Mouse (Mus musculus) hindbrain, embryonic 14.5 days (tissue): Measurements from ENCODE around the gene Foxn1. TPM values are rescaled to one million over a fixed set of nuclear protein-coding genes. Genes with fewer than 3 reads are reported as not detected.

Experiments
- ATAC-seq: fragments of 200-750 bp; cut with Nextera tagmentation; 2 replicates; pipeline ENCODE4 v1.8.0; 2017; ENCODE audit warnings: moderate number of reproducible peaks, mild to moderate bottlenecking, moderate TSS enrichment, moderate library complexity; ENCODE audit not compliant: low FRiP score
- DNase-seq: peaks from one replicate; pipeline ENCODE4 v3.0.0-alpha.2; 2015; ENCODE audit warnings: low spot score
- H3K27ac ChIP-seq: fragments of 300-500 bp; sonication (generic); 2 replicates; pipeline ENCODE4 v1.5.1; 2014; ENCODE audit warnings: mild to moderate bottlenecking, moderate library complexity
- H3K27me3 ChIP-seq: fragments of 300-500 bp; sonication (generic); 2 replicates; pipeline ENCODE4 v1.6.1; 2014; ENCODE audit warnings: mild to moderate bottlenecking, low read length, mixed read lengths; ENCODE audit not compliant: control insufficient read depth, insufficient read depth
- H3K36me3 ChIP-seq: fragments of 300-500 bp; sonication (generic); replicated peaks from 2 replicates; pipeline ENCODE4 v1.6.1; 2014; ENCODE audit not compliant: control insufficient read depth, insufficient read depth
- H3K4me1 ChIP-seq: fragments of 300-500 bp; sonication (generic); replicated peaks from 2 replicates; pipeline ENCODE4 v1.6.1; 2014; ENCODE audit warnings: antibody characterized with exemption, low read length, mixed read lengths; ENCODE audit not compliant: control insufficient read depth, insufficient read depth
- H3K4me2 ChIP-seq: fragments of 300-500 bp; sonication (generic); replicated peaks from 2 replicates; pipeline ENCODE4 v1.6.1; 2014; ENCODE audit warnings: mild to moderate bottlenecking, moderate library complexity
- H3K4me3 ChIP-seq: fragments of 300-500 bp; sonication (generic); replicated peaks from 2 replicates; pipeline ENCODE4 v1.5.1; 2014; ENCODE audit warnings: mild to moderate bottlenecking, low read length
- H3K9ac ChIP-seq: fragments of 300-500 bp; sonication (generic); 2 replicates; pipeline ENCODE4 v1.6.1; 2014
- H3K9me3 ChIP-seq: fragments of 300-500 bp; sonication (generic); 2 replicates; pipeline ENCODE4 v1.6.1; 2016; ENCODE audit warnings: low read length; ENCODE audit not compliant: control insufficient read depth
- WGBS: fragments of 180-500 bp; shearing (Covaris S2); extraction: QIAGEN DNeasy Blood & Tissue Kit; methylation state at CpG from one replicate; pipeline ENCODE4 v1.1.7; 2014; 5-methylcytosine and 5-hydroxymethylcytosine counted together
- polyA plus RNA-seq: library from polyadenylated mRNA; unstranded; fragments of >200 nt; fragmentation: Nextera tagmentation; extraction: Ambion mirVana; gene quantifications from 2 replicates; pipeline ENCODE4 v1.2.1, GENCODE M21; 2014

The Foxn1 gene
- polyA plus RNA-seq, 1 experiment from 2014 or later, result not detected

DNA sequence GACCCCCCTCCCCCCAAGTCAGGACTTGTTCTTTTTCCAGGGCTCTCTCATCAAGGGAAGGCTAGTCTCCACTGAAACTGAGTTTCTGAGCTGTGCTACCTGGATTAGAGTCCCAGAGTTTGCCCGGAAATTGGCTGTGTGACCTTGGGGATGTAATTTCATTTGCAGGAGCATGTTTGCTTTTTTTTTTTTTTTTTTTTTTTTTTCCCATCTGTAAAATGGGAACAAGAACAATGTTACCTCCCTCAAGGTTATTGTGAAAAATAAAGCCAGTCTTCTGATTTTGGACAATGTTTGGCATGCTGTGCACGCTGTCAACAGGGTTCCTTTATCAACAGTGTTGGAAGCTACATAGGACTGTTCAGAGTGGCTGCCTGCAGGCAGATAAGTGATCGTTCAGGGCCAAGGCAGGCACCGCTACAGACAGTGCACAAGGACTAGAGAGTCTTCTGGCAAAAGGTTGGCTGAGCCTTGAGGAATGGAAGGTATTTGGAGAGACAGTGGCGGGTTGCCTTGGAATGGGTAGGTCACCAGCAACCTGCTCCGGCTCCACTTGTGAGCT lies 41.9 kb downstream of the Foxn1 start:
- Histone ChIP-seq H3K4me3 (peak overlapping the region; percentile 96), H3K27ac (peak overlapping the region; percentile 90), H3K36me3 (peaks cover 35% of the 10 kb centered on the region), H3K9ac (peak overlapping the region; percentile 97), H3K4me1 (peaks cover 28% of the 10 kb centered on the region), H3K9me3 (no peaks in the 10 kb centered on the region), H3K27me3 (no peaks in the 10 kb centered on the region), H3K4me2 (peak overlapping the region; percentile 85)
- WGBS, result 79% methylated on average over 6 of the region's 6 CpGs
- DNase-seq (peak; percentile 24), ATAC-seq (no peak)

DNA sequence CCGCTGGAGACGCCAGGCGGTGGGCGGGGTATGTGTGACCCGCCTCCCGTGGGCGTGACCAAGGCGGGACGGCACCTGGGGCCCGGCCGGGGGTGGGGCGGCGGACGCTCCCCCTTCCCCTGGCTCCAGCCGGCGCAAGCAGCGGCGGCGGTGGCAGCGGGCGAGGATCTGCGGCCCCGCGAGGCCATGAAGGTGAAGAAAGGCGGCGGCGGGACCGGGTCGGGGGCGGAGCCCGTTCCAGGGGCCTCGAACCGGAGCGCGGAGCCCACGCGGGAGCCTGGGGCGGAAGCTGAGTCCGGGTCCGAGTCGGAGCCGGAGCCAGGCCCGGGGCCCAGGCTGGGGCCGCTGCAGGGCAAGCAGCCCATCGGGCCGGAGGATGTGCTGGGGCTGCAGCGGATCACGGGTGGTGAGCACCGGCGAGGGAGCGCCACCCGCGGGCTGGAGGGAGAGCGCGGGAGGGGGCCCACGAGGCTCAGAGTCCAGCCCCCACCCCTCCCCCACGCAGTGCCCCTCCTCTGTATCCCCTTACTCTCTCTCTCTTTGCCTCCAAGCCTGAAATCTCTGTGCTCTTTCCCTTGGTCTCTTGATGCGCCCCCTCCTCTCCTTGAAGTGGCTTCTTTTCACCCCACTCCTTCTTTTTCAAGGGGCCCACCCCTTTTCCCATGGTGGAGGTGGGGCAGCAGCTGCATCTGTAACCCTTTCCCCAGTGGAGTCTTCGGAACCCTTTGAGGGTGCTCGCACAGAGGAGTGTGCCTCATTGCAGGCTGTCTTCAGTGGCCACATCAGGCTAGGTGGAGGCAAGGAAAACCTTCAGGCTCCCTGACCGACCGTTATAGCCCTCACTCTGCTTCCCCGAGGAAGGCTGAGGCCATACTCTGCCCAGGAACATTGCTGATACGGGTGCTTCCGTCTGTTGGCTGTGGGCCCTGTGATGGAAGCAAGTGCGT lies 42.7 kb downstream of the Foxn1 start, which contains the start of gene Unc119:
Unc119 (plus strand) TSS at position 102 of the 947 bp plus-strand sequence.
- under 1% methylated on average over 58 of the region's 66 CpGs for WGBS
- Histone ChIP-seq H3K9me3 (no peaks in the 10 kb centered on the region), H3K4me3 (peak within 1 kb of the TSS; percentile 96), H3K27me3 (no peaks in the 10 kb centered on the region), H3K4me2 (peak within 1 kb of the TSS; percentile 85), H3K4me1 (peaks cover 28% of the 10 kb centered on the region), H3K9ac (peak within 1 kb of the TSS; percentile 97), H3K27ac (peak within 1 kb of the TSS; percentile 90), H3K36me3 (peaks cover 38% of the 10 kb centered on the region)
- ATAC-seq, result peak; percentile 77
- peak; percentile 73 for DNase-seq

DNA sequence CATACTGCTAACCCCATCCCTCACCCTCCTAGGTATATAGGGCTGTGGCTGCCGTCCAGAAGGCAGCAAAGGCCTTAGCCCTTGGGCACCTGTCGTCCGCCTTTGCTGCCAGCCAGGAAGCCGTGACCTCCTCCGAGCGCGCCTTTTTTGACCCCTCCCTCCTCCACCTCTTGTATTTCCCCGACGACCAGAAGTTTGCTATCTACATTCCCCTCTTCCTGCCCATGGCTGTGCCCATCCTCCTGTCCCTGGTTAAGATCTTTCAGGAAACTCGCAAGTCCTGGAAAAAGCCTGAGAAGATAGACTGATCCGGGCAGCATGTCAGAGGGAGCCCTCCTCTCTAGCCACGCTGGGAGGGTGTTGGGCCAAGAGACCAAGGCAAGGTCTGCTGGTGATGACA lies 44.7 kb downstream of the Foxn1 start:
- ATAC-seq (no peak), DNase-seq (no peak)
- H3K9ac ChIP-seq, result no peak overlapping the region
- peaks cover 24% of the 10 kb centered on the region for H3K4me1 ChIP-seq
- H3K9me3 ChIP-seq, result no peaks in the 10 kb centered on the region
- no peaks in the 10 kb centered on the region for H3K27me3 ChIP-seq
- WGBS, result 83% methylated on average over 12 of the region's 12 CpGs
- H3K27ac ChIP-seq, result no peak overlapping the region
- no peak overlapping the region for H3K4me2 ChIP-seq
- no peak overlapping the region for H3K4me3 ChIP-seq
- H3K36me3 ChIP-seq, result peaks cover 48% of the 10 kb centered on the region

DNA sequence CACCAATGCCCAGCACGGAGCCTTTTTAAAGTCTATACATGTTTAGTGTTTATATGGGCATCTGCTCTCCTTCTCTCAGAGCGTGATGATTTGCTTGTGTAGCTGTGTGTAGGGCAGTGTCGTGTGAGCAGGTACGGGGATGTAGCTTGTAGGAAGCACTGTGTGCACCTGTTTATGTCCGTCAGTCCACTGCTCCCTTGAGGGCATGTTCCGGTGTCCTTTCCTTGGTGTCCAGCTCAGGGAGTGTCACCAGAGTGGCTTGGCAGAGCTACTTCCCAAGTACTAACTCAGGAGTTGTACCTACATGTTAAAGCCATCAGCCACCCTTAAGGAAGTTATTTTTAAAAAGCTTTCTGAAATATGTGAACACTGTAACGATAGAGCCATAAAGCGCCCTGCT lies 49.3 kb downstream of the Foxn1 start:
- DNase-seq (no peak), ATAC-seq (no peak)
- Histone ChIP-seq H3K9ac (no peak overlapping the region), H3K9me3 (no peaks in the 10 kb centered on the region), H3K4me2 (no peak overlapping the region), H3K36me3 (peaks cover 89% of the 10 kb centered on the region), H3K27ac (no peak overlapping the region), H3K4me3 (no peak overlapping the region), H3K4me1 (no peaks in the 10 kb centered on the region), H3K27me3 (no peaks in the 10 kb centered on the region)
- 96% methylated on average over 8 of the region's 8 CpGs for WGBS

DNA sequence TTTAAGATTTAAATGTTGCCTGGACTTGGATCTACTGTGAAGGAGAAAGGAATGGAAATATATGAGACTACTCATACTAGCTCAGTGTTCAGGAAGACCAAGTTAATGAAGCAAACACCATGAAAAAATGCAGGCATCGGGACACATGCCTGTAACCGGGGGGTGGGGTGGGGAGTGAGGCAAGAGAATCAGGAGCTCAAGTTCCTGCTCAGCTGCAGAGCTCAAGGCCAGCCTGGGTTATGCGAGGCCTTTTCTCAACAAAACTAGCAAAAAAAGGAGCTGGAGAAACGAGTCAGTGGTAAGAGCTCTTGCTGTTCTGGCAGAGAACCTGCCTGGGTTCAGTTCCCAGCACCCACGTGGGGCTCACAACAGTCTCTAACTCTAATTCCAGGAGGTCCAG lies 52.4 kb downstream of the Foxn1 start:
- Histone ChIP-seq H3K4me1 (peaks cover 7% of the 10 kb centered on the region), H3K27me3 (no peaks in the 10 kb centered on the region), H3K4me2 (no peak overlapping the region), H3K9me3 (no peaks in the 10 kb centered on the region), H3K27ac (no peak overlapping the region), H3K9ac (no peak overlapping the region), H3K4me3 (no peak overlapping the region), H3K36me3 (peaks cover 66% of the 10 kb centered on the region)
- no peak for DNase-seq
- no peak for ATAC-seq
- 93% methylated on average over 5 of the region's 5 CpGs for WGBS

DNA sequence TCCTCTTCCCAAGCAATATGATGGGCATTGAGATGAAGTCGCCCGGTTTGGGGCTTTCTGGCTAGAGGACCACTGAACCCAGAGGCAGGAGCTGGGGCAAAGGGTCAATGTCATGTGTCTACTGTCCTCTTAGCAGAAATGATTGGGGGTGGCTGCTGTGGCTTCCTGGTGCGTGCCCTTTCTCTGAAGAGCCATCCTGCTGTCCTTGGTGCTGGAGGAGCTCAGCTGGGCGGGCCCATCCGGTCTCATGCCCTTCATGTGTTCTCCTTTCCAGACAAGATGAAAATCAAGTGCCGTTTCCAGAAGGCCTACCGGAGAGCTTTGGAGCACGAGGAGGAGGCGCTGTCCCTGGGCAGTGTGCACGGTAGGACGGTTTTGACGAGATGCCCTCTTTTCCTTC lies 53.7 kb downstream of the Foxn1 start:
- H3K9me3 ChIP-seq, result no peaks in the 10 kb centered on the region
- no peak overlapping the region for H3K4me2 ChIP-seq
- ATAC-seq (no peak), DNase-seq (no peak)
- peaks cover 9% of the 10 kb centered on the region for H3K4me1 ChIP-seq
- no peak overlapping the region for H3K9ac ChIP-seq
- H3K4me3 ChIP-seq, result no peak overlapping the region
- WGBS, result 94% methylated on average over 12 of the region's 12 CpGs
- peaks cover 55% of the 10 kb centered on the region for H3K36me3 ChIP-seq
- H3K27me3 ChIP-seq, result no peaks in the 10 kb centered on the region
- H3K27ac ChIP-seq, result no peak overlapping the region

DNA sequence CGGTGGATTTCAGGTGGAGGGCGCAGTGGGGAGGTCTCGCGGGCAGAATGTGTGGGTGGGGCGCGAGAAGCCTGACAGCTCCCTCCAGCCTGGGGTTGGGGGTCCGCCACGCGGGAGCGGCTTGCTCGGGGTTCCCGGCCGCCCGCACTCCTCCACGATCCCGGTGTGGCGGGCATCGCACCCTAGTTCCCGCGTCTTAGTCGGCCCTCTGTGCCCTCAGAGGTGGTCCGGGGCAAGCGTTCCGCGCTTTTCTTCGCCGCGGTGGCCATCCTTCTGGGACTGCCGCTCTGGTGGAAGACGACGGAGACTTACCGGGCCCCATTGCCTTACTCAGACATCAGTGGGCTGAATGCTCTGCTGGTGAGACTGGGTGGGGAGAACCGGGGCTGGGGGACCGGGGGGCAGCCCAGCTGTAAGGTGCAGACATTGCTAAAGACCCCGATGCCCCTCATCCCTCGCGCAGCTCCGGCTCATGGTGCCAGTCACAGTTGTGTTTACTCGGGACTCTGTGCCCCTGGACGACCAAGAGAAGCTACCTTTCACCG lies 57.8 kb downstream of the Foxn1 start:
- ATAC-seq (peak; percentile 73), DNase-seq (no peak)
- Histone ChIP-seq H3K36me3 (peaks cover 18% of the 10 kb centered on the region; the same call in 1 of the 2 replicates), H3K4me2 (peak overlapping the region; percentile 82), H3K9ac (peak overlapping the region; percentile 74), H3K9me3 (no peaks in the 10 kb centered on the region), H3K4me1 (peaks cover 9% of the 10 kb centered on the region), H3K4me3 (peak overlapping the region; percentile 78), H3K27ac (no peak overlapping the region), H3K27me3 (no peaks in the 10 kb centered on the region)
- under 1% methylated on average over 39 of the region's 41 CpGs for WGBS

DNA sequence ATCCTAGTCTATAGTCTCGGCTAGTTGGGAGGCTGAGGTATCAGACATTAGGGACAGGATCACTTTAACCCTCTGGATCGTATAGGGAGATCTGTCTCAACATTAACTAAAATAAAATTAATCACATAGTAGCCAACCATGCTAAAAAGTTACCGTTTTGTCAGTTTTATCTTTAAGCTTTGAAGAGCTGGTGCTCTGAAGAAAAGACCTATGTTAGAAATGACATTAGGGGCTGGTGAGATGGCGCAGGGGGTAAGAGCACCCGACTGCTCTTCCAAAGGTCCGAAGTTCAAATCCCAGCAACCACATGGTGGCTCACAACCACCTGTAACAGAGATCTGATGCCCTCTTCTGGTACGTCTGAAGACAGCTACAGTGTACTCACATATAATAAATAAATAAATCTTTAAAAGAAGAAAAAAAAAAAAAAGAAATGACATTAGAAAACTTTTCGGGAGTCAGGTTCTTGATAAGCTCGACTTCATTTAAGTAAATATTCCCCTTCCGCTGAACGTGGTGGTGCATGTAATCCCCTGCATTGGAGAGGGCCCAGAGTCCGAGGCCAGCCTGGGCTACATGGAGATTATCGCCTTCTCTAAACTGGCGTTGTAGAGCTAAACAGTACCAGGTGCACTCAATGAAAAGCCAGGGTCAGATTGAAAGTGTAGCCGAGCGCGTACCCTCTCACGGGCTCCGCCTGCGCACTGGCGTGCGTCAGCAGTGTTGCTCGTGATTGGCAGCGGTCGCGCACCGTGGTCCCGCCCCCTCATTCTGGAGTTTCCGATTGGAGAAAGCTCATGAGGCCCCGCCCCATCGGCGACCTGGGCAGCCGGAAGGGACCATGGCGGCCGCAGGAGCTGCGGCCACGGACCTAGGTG lies 58.5 kb downstream of the Foxn1 start, which contains the start of gene Pigs:
Pigs (plus strand) TSS at position 782 of the 878 bp plus-strand sequence.
- H3K27ac ChIP-seq, result no peak within 1 kb of the TSS
- peak within 1 kb of the TSS; percentile 82 for H3K4me2 ChIP-seq
- H3K9ac ChIP-seq, result peak within 1 kb of the TSS; percentile 74
- DNase-seq (peak; percentile 91), ATAC-seq (peak; percentile 94)
- peaks cover 13% of the 10 kb centered on the region for H3K4me1 ChIP-seq
- H3K27me3 ChIP-seq, result no peaks in the 10 kb centered on the region
- 12% methylated on average over 37 of the region's 37 CpGs for WGBS
- peak within 1 kb of the TSS; percentile 78 for H3K4me3 ChIP-seq
- H3K36me3 ChIP-seq, result peaks cover 11% of the 10 kb centered on the region; the same call in 1 of the 2 replicates
- H3K9me3 ChIP-seq, result no peaks in the 10 kb centered on the region
